Comparison of ENCODE assay signal across 11 mouse cellular contexts in genomic region chr13:112466136-112466945, GRCm38 (mm10). TPM values are rescaled to one million over a fixed set of nuclear protein-coding genes. Genes with fewer than 3 reads are reported as not detected.
A peak's percentile ranks its signal among the peaks of the same experiment; 100 is the strongest.
DNase-seq lines count a peak whose midpoint lies in the region; ATAC-seq and TF ChIP-seq lines count a peak whose summit lies in the region.
"Had no signal": no experiment of that assay in that cellular context is flagged by ENCODE, and none has a peak within 500 bp of the region (broad histone marks: within the 10 kb centered on the region; RNA-seq: fewer than 3 reads in every experiment).

No protein-coding gene starts in this region.

- 0 out of 2 replicates have a peak overlapping the region, but pooled peaks have one; percentile 95 for H3K4me3 ChIP-seq in forebrain, embryonic 10.5 days
- no peak overlapping the region for H3K4me3 ChIP-seq in forebrain, embryonic 15.5 days
- H3K4me3 ChIP-seq in spleen, adult 2 months (ENCODE audit: extremely low read depth, insufficient read depth, insufficient read length): peak overlapping the region; percentile 25
- H3K4me3 ChIP-seq in liver, embryonic 13.5 days (replicated peaks): no peak overlapping the region
- H3K4me3 ChIP-seq in forebrain, embryonic 11.5 days (ENCODE audit: low read depth, low read length): no peak overlapping the region

- H3K27ac ChIP-seq in forebrain, embryonic 10.5 days: no peak overlapping the region
- no peak overlapping the region for H3K27ac ChIP-seq in forebrain, embryonic 15.5 days (replicated peaks)
- peak overlapping the region; percentile 85 for H3K27ac ChIP-seq in spleen, adult 2 months (ENCODE audit: insufficient read depth, low read length)
- H3K27ac ChIP-seq in liver, embryonic 13.5 days: no peak overlapping the region
- no peak overlapping the region for H3K27ac ChIP-seq in forebrain, embryonic 11.5 days (ENCODE audit: low read depth, low read length)

- no peak overlapping the region for H3K4me2 ChIP-seq in forebrain, embryonic 15.5 days (replicated peaks)
- H3K4me2 ChIP-seq in liver, embryonic 13.5 days: peak overlapping the region; percentile 37
- no peak overlapping the region for H3K4me2 ChIP-seq in forebrain, embryonic 11.5 days (ENCODE audit: low read depth, low read length, severe bottlenecking)

- no peaks in the 10 kb centered on the region; the same call in 1 of the 2 replicates for H3K36me3 ChIP-seq in forebrain, embryonic 10.5 days (replicated peaks)
- H3K36me3 ChIP-seq in forebrain, embryonic 15.5 days: no peaks in the 10 kb centered on the region
- H3K36me3 ChIP-seq in spleen, adult 2 months (ENCODE audit: control insufficient read depth, insufficient read depth, low read length): no peaks in the 10 kb centered on the region
- H3K36me3 ChIP-seq in liver, embryonic 13.5 days: no peaks in the 10 kb centered on the region
- no peaks in the 10 kb centered on the region for H3K36me3 ChIP-seq in forebrain, embryonic 11.5 days (ENCODE audit: control insufficient read depth, insufficient read depth, low read length)

- peaks cover 30% of the 10 kb centered on the region for H3K4me1 ChIP-seq in forebrain, embryonic 10.5 days
- peaks cover 17% of the 10 kb centered on the region for H3K4me1 ChIP-seq in forebrain, embryonic 15.5 days
- peaks cover 2% of the 10 kb centered on the region; the same call in 1 of the 2 replicates for H3K4me1 ChIP-seq in spleen, adult 2 months (ENCODE audit: control insufficient read depth, insufficient read depth, insufficient read length)
- peaks cover 39% of the 10 kb centered on the region for H3K4me1 ChIP-seq in liver, embryonic 13.5 days (replicated peaks)
- H3K4me1 ChIP-seq in forebrain, embryonic 11.5 days (replicated peaks; ENCODE audit: control insufficient read depth, insufficient read depth, low read length): no peaks in the 10 kb centered on the region

- no peak for TF ChIP-seq CTCF in spleen, adult 2 months (IDR thresholded peaks at IDR 0.05; ENCODE audit: extremely low read depth, insufficient read depth, insufficient read length, insufficient replicate concordance)

- no peak; the same call in 1 of the 2 replicates for TF ChIP-seq POLR2A in spleen, adult 2 months (IDR thresholded peaks at IDR 0.05; ENCODE audit: low read depth, low read length)

- DNase-seq in forebrain, embryonic 10.5 days (ENCODE audit: extremely low spot score, low spot score): no peak
- DNase-seq in spleen, adult 2 months (ENCODE audit: low read depth in 1 of 2, low spot score in 2 of 2): no peak
- no peak for DNase-seq in spleen, adult 12 weeks (ENCODE audit: low spot score)
- no peak for DNase-seq in liver, embryonic 13.5 days
- DNase-seq in embryo, embryonic 10.5 days (ENCODE audit: low spot score): no peak
- DNase-seq in forebrain, embryonic 11.5 days (ENCODE audit: low spot score): no peak
- DNase-seq in left cerebral cortex, adult 9 months (ENCODE audit: low spot score in 2 of 2): no peak
- DNase-seq: embryo, embryonic 11 days; gastrocnemius, postnatal 14 days had no signal

- H3K27me3 ChIP-seq in forebrain, embryonic 10.5 days (ENCODE audit: poor library complexity, severe bottlenecking): peaks cover 10% of the 10 kb centered on the region; the same call in 1 of the 2 replicates
- no peaks in the 10 kb centered on the region for H3K27me3 ChIP-seq in forebrain, embryonic 15.5 days
- no peaks in the 10 kb centered on the region for H3K27me3 ChIP-seq in spleen, adult 2 months (ENCODE audit: control insufficient read depth, insufficient read depth, low read length)
- H3K27me3 ChIP-seq in liver, embryonic 13.5 days: peaks cover 13% of the 10 kb centered on the region
- no peaks in the 10 kb centered on the region for H3K27me3 ChIP-seq in forebrain, embryonic 11.5 days (ENCODE audit: control insufficient read depth, insufficient read depth, low read length)

- no peak overlapping the region for H3K9ac ChIP-seq in forebrain, embryonic 15.5 days (replicated peaks)
- H3K9ac ChIP-seq in liver, embryonic 13.5 days: no peak overlapping the region
- H3K9ac ChIP-seq in forebrain, embryonic 11.5 days (ENCODE audit: low read length): no peak overlapping the region

- ATAC-seq in forebrain, embryonic 15.5 days (replicated peaks): no peak
- no peak for ATAC-seq in liver, embryonic 13.5 days (ENCODE audit: low read depth)
- no peak for ATAC-seq in forebrain, embryonic 11.5 days (replicated peaks; ENCODE audit: low FRiP score)
- ATAC-seq: activated CD4-positive, CD25-positive, alpha-beta regulatory T cell, adult 4 months had no signal

- 90% methylated on average over 19 of the region's 19 CpGs for WGBS in forebrain, embryonic 10.5 days
- WGBS in forebrain, embryonic 15.5 days: 84% methylated on average over 19 of the region's 19 CpGs
- 67% methylated on average over 19 of the region's 19 CpGs for WGBS in spleen, adult 2 months
- 73% methylated on average over 19 of the region's 19 CpGs for WGBS in liver, embryonic 13.5 days (ENCODE audit: insufficient replicate concordance)
- WGBS in forebrain, embryonic 11.5 days: 84% methylated on average over 19 of the region's 19 CpGs

- H3K9me3 ChIP-seq in forebrain, embryonic 10.5 days: no peaks in the 10 kb centered on the region
- no peaks in the 10 kb centered on the region for H3K9me3 ChIP-seq in forebrain, embryonic 15.5 days
- H3K9me3 ChIP-seq in liver, embryonic 13.5 days (replicated peaks): no peaks in the 10 kb centered on the region
- no peaks in the 10 kb centered on the region for H3K9me3 ChIP-seq in forebrain, embryonic 11.5 days (ENCODE audit: control insufficient read depth, low read length)

RNA-seq across cellular contexts. Expression of gene Il6st, which starts 2.5 kb away (rescaled TPM):
- polyA plus RNA-seq in forebrain, embryonic 10.5 days (2016; fragmentation: Nextera tagmentation; extraction: Ambion mirVana): 20.1 and 20.4 TPM in 2 replicates
- 11.3 and 15.1 TPM in 2 replicates for polyA plus RNA-seq in forebrain, embryonic 15.5 days (2015; fragmentation: Nextera tagmentation; extraction: Ambion mirVana)
- 19.5 and 20.7 TPM in 2 replicates for polyA plus RNA-seq in spleen, adult 2 months (2012; rRNA removed)
- polyA plus RNA-seq in liver, embryonic 13.5 days (2015; fragmentation: Nextera tagmentation; extraction: Ambion mirVana): 4.3 and 7.0 TPM in 2 replicates
- polyA plus RNA-seq in forebrain, embryonic 11.5 days (2014; fragmentation: Nextera tagmentation; extraction: Ambion mirVana): 28.6 and 32.0 TPM in 2 replicates

Comparison
In these comparisons a context has a peak if more than half of its experiments do, and no peak if none do; other contexts are left out.
1. H3K4me3 ChIP-seq: peak in forebrain, embryonic 10.5 days (single experiment) and spleen, adult 2 months (single experiment); none in forebrain, embryonic 15.5 days (single experiment), liver, embryonic 13.5 days (single experiment) and forebrain, embryonic 11.5 days (single experiment).